Mouse (Mus musculus): ENCODE measurements around the gene Laptm5.

GRCm38 (mm10) chr4:130867940-130868339 is 45.0 kb upstream of the Laptm5 start:
- no peak for TF ChIP-seq POLR2A (IDR thresholded peaks at IDR 0.05; ENCODE audit: borderline replicate concordance, extremely low read depth, insufficient read depth, insufficient read length, poor library complexity, severe bottlenecking)
- TF ChIP-seq CTCF (IDR thresholded peaks at IDR 0.05; ENCODE audit: borderline replicate concordance, extremely low read depth, insufficient read depth, insufficient read length): no peak

Measured in brain, embryonic 14.5 days (tissue).